Mouse (Mus musculus): ENCODE measurements around the gene Crat. TPM values are rescaled to one million over a fixed set of nuclear protein-coding genes. Genes with fewer than 3 reads are reported as not detected.
A peak's percentile ranks its signal among the peaks of the same experiment; 100 is the strongest.

The Crat gene
- polyA plus RNA-seq, 1 experiment from 2014 or later, result 23.0 TPM

GRCm38 (mm10) chr2:30397986-30398512 is 17.6 kb downstream of the Crat start:
- H3K36me3 ChIP-seq, result peaks cover 69% of the 10 kb centered on the region
- WGBS, result 80% methylated on average over 10 of the region's 10 CpGs
- no peaks in the 10 kb centered on the region for H3K27me3 ChIP-seq
- H3K4me3 ChIP-seq, result no peak overlapping the region
- no peak overlapping the region for H3K4me2 ChIP-seq
- H3K27ac ChIP-seq (replicated peaks), result no peak overlapping the region
- peaks cover 39% of the 10 kb centered on the region for H3K4me1 ChIP-seq (replicated peaks)
- no peak for ATAC-seq (ENCODE audit: low read depth)
- no peaks in the 10 kb centered on the region for H3K9me3 ChIP-seq
- no peak overlapping the region for H3K9ac ChIP-seq

DNA sequence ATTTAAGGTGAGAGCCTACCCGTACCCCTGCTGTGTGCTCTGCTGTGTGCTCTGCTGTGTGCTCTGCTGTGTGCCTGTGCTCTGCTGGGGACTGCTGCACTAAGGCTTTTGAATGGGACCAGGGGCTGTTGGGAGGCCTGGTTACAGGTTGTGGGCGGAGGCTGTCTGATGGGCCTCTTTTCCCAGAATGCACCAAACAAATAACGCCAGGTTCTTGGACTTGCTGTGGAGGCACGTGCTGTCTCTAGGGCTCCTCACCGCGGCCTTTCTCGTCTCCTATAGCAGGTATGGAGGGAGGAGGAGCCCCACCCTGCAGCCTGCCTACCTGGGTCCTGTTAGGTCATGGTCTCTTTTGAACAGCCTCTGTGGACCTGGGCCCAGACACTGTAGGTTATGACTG is 19.4 kb downstream of the Crat start:
- H3K4me3 ChIP-seq, result no peak overlapping the region
- H3K9me3 ChIP-seq, result no peaks in the 10 kb centered on the region
- H3K27ac ChIP-seq (replicated peaks), result no peak overlapping the region
- no peak for ATAC-seq (ENCODE audit: low read depth)
- 90% methylated on average over 7 of the region's 7 CpGs for WGBS
- H3K36me3 ChIP-seq, result peaks cover 51% of the 10 kb centered on the region
- H3K27me3 ChIP-seq, result no peaks in the 10 kb centered on the region
- H3K4me2 ChIP-seq, result no peak overlapping the region
- no peak overlapping the region for H3K9ac ChIP-seq
- peaks cover 47% of the 10 kb centered on the region for H3K4me1 ChIP-seq (replicated peaks)

- H3K9ac ChIP-seq, result no peak overlapping the region
- peaks cover 48% of the 10 kb centered on the region for H3K4me1 ChIP-seq (replicated peaks)
- no peak overlapping the region for H3K27ac ChIP-seq (replicated peaks)
- no peaks in the 10 kb centered on the region for H3K27me3 ChIP-seq
- WGBS, result 96% methylated on average over 7 of the region's 7 CpGs
- H3K4me3 ChIP-seq, result no peak overlapping the region
- ATAC-seq (ENCODE audit: low read depth), result no peak
- H3K36me3 ChIP-seq, result peaks cover 46% of the 10 kb centered on the region
- no peaks in the 10 kb centered on the region for H3K9me3 ChIP-seq
- no peak overlapping the region for H3K4me2 ChIP-seq
Measured at GRCm38 (mm10) chr2:30395757-30396156, 19.9 kb downstream of the Crat start.

- H3K9me3 ChIP-seq, result no peaks in the 10 kb centered on the region
- H3K4me3 ChIP-seq, result peak overlapping the region; percentile 63
- no peak for ATAC-seq (ENCODE audit: low read depth)
- peaks cover 24% of the 10 kb centered on the region for H3K4me1 ChIP-seq (replicated peaks)
- peaks cover 28% of the 10 kb centered on the region for H3K36me3 ChIP-seq
- WGBS, result 75% methylated on average over 1 of the region's 1 CpGs
- peak overlapping the region; percentile 77 for H3K9ac ChIP-seq
- no peaks in the 10 kb centered on the region for H3K27me3 ChIP-seq
- H3K27ac ChIP-seq (replicated peaks), result peak overlapping the region; percentile 94
- H3K4me2 ChIP-seq, result peak overlapping the region; percentile 97
Measured at GRCm38 (mm10) chr2:30393370-30393656, 22.3 kb downstream of the Crat start.

DNA sequence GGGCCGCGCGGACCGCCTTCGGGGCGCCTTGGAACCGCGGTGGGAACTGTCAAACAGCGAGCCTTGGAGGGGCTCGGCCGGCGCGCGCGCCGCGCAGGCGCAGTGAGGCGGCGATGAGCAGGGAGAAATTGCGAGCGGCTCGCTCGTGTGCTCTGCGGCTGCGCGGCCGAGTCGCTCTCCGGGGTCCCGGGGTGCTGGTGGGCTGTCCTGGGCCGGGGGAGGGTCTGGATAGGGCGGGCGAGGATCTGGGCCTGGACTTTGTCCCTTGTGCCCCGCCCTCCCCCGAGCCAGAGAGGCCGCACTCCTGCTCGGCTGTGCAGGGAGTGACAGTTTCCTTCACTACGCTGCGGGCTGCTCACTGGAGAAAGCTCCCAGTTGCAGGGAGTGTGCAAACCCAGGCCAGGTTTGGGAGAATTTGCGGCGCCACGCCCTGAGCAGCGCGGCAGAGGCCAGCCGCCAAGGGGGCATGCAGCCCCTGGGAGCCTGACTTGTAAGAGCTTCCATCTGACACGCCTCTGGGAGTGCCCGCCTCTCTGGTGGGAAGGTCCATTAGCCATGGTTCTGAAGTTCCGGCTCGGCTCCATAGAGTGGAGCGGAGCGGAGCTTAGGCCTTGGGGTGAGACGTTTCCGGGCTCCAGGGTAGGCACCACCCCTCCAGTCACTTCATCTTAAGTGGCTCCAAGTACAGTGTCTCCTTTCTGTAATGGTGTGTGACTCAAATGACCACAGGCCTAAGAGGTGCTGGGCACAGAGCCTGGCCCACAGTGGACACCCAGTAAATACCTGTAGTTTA is 22.8 kb downstream of the Crat start:
- H3K27ac ChIP-seq (replicated peaks), result peak overlapping the region; percentile 94
- ATAC-seq (ENCODE audit: low read depth), result peak; percentile 85
- H3K4me3 ChIP-seq, result peak overlapping the region; percentile 63
- H3K36me3 ChIP-seq, result peaks cover 22% of the 10 kb centered on the region
- no peaks in the 10 kb centered on the region for H3K9me3 ChIP-seq
- WGBS, result under 1% methylated on average over 40 of the region's 54 CpGs
- H3K27me3 ChIP-seq, result no peaks in the 10 kb centered on the region
- H3K4me2 ChIP-seq, result peak overlapping the region; percentile 97
- H3K4me1 ChIP-seq (replicated peaks), result peaks cover 24% of the 10 kb centered on the region
- peak overlapping the region; percentile 77 for H3K9ac ChIP-seq

DNA sequence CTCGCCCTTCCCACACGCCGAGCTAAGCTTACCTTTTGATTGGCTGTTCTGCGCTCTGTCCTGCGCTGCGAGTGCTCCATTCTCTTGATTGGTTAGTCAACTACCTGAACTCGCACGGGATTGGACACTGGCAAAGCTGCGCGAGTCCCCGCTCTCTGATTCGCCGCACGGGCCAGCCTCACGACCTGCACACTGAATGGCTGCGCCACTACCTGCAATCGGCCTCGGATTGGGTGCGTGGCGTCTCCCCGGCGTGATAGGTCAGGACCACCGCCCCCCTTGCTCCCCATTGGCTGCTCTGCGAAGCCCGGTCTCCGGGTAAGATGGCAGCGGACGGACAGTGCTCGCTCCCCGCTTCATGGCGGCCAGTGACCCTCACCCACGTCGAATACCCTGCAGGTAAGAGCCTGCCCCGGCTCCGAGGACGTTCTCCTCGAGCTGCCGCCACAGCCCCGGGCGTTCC is 23.5 kb downstream of the Crat start, which contains the start of gene Dolpp1:
Dolpp1 (plus strand) TSS at position 141 of the 463 bp plus-strand sequence.
- H3K27me3 ChIP-seq, result no peaks in the 10 kb centered on the region
- H3K36me3 ChIP-seq, result peaks cover 16% of the 10 kb centered on the region
- WGBS, result under 1% methylated on average over 40 of the region's 40 CpGs
- peak within 1 kb of the TSS; percentile 97 for H3K4me2 ChIP-seq
- peak within 1 kb of the TSS; percentile 77 for H3K9ac ChIP-seq
- H3K27ac ChIP-seq (replicated peaks), result peak within 1 kb of the TSS; percentile 94
- H3K4me1 ChIP-seq (replicated peaks), result peaks cover 24% of the 10 kb centered on the region
- peak; percentile 99 for ATAC-seq (ENCODE audit: low read depth)
- peak within 1 kb of the TSS; percentile 63 for H3K4me3 ChIP-seq
- no peaks in the 10 kb centered on the region for H3K9me3 ChIP-seq

DNA sequence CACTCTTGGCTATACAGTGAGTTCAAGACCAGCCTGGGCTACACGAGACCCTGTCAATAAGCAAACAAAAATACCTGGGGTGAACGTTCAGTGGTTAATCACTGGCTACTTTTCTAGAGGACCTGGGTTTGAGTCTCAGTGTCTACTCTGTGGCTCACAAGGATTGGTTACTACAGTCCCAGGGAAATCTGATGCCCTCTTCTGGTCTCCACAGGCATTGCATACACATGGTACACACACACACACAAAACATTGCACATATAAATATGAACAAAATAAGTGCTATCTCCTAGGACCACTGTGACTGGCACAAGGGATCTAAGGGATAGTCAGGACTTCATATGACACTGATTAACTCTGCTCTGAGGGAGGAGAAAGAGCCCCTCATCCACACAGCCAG is 26.6 kb downstream of the Crat start:
- no peak for ATAC-seq (ENCODE audit: low read depth)
- no peak overlapping the region for H3K27ac ChIP-seq (replicated peaks)

GRCm38 (mm10) chr2:30386913-30387312 is 28.7 kb downstream of the Crat start:
- Histone ChIP-seq H3K27ac (replicated peaks) (no peak overlapping the region), H3K4me2 (no peak overlapping the region), H3K4me1 (replicated peaks) (peaks cover 8% of the 10 kb centered on the region), H3K36me3 (peaks cover 38% of the 10 kb centered on the region), H3K27me3 (no peaks in the 10 kb centered on the region), H3K9ac (no peak overlapping the region), H3K4me3 (no peak overlapping the region), H3K9me3 (no peaks in the 10 kb centered on the region)
- ATAC-seq (ENCODE audit: low read depth), result no peak
- WGBS, result 89% methylated on average over 9 of the region's 9 CpGs

More for the DNA sequence above, 26.6 kb downstream of the Crat start:
- peaks cover 17% of the 10 kb centered on the region for H3K36me3 ChIP-seq
- no peaks in the 10 kb centered on the region for H3K9me3 ChIP-seq
- peaks cover 20% of the 10 kb centered on the region for H3K4me1 ChIP-seq (replicated peaks)
- no peaks in the 10 kb centered on the region for H3K27me3 ChIP-seq
- no peak overlapping the region for H3K9ac ChIP-seq
- H3K4me2 ChIP-seq, result no peak overlapping the region
- no peak overlapping the region for H3K4me3 ChIP-seq
- WGBS, result 86% methylated on average over 2 of the region's 2 CpGs

GRCm38 (mm10) chr2:30385591-30385990 is 30.0 kb downstream of the Crat start:
- WGBS, result 80% methylated on average over 4 of the region's 4 CpGs
- Histone ChIP-seq H3K27me3 (no peaks in the 10 kb centered on the region), H3K9me3 (no peaks in the 10 kb centered on the region), H3K9ac (no peak overlapping the region), H3K4me3 (no peak overlapping the region), H3K27ac (replicated peaks) (no peak overlapping the region), H3K36me3 (peaks cover 50% of the 10 kb centered on the region), H3K4me2 (no peak overlapping the region), H3K4me1 (replicated peaks) (no peaks in the 10 kb centered on the region)
- ATAC-seq (ENCODE audit: low read depth), result no peak

- no peak overlapping the region for H3K4me3 ChIP-seq
- ATAC-seq (ENCODE audit: low read depth), result no peak
- H3K9me3 ChIP-seq, result no peaks in the 10 kb centered on the region
- H3K36me3 ChIP-seq, result peaks cover 57% of the 10 kb centered on the region
- no peak overlapping the region for H3K27ac ChIP-seq (replicated peaks)
- no peaks in the 10 kb centered on the region for H3K4me1 ChIP-seq (replicated peaks)
- H3K4me2 ChIP-seq, result no peak overlapping the region
- WGBS, result 81% methylated on average over 5 of the region's 5 CpGs
- H3K9ac ChIP-seq, result no peak overlapping the region
- no peaks in the 10 kb centered on the region for H3K27me3 ChIP-seq
Measured at GRCm38 (mm10) chr2:30384814-30385213, 30.8 kb downstream of the Crat start.

- no peak for ATAC-seq (ENCODE audit: low read depth)
- Histone ChIP-seq H3K9ac (no peak overlapping the region), H3K36me3 (peaks cover 91% of the 10 kb centered on the region), H3K4me2 (no peak overlapping the region), H3K27me3 (no peaks in the 10 kb centered on the region), H3K9me3 (no peaks in the 10 kb centered on the region), H3K27ac (replicated peaks) (no peak overlapping the region), H3K4me3 (no peak overlapping the region), H3K4me1 (replicated peaks) (no peaks in the 10 kb centered on the region)
- 97% methylated on average over 4 of the region's 4 CpGs for WGBS
Measured at GRCm38 (mm10) chr2:30381377-30381725, 34.3 kb downstream of the Crat start.

DNA sequence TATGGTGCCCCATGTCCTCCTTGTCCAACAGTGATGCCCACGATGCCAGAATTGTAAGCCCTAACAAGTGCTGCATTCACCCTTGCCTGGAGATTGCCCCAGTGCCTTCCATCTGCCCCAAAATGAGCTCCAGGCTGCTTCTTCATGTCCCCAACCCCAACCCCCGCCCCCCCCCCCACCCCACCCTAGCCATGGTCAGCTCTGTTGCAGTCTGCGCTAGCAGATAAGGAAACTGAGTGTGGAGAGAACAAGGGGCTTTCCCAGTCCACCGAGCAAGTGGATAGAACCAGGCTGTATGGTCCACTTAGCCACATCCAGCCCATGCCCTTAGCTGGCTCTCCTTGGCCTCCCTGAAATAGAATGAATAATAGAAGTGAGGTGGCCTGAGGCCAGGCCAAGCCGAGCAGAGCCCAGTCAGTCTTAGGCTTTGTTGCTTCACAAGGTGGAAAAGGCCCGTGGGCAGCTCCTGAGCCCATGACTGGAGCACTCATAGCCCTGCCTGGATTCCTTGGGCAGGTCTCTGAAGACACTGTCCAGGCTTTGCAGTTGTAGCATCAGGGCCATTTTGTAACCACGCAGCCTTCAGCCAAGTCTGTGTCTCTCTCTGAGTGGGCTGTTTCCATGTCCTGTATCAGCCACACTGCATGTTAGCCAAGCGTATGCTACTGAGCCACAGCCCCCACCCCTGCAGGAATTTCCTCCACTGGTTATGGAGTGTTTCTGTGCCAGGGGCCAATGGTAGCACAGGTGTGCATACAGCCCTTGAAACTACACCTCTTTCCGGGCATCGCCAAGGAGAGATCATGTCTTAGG is 34.8 kb downstream of the Crat start:
- H3K27ac ChIP-seq (replicated peaks), result no peak overlapping the region
- H3K36me3 ChIP-seq, result peaks cover 96% of the 10 kb centered on the region
- no peaks in the 10 kb centered on the region for H3K9me3 ChIP-seq
- H3K4me2 ChIP-seq, result no peak overlapping the region
- WGBS, result 91% methylated on average over 10 of the region's 10 CpGs
- H3K9ac ChIP-seq, result no peak overlapping the region
- H3K27me3 ChIP-seq, result no peaks in the 10 kb centered on the region
- ATAC-seq (ENCODE audit: low read depth), result no peak
- H3K4me1 ChIP-seq (replicated peaks), result no peaks in the 10 kb centered on the region
- H3K4me3 ChIP-seq, result no peak overlapping the region
